Mouse (Mus musculus): ENCODE results near the gene Pus7. TPM values are rescaled to one million over a fixed set of nuclear protein-coding genes. Genes with fewer than 3 reads are reported as not detected.

The Pus7 gene
- total RNA-seq (2017), result 58.8 and 61.9 TPM in 2 replicates

DNA sequence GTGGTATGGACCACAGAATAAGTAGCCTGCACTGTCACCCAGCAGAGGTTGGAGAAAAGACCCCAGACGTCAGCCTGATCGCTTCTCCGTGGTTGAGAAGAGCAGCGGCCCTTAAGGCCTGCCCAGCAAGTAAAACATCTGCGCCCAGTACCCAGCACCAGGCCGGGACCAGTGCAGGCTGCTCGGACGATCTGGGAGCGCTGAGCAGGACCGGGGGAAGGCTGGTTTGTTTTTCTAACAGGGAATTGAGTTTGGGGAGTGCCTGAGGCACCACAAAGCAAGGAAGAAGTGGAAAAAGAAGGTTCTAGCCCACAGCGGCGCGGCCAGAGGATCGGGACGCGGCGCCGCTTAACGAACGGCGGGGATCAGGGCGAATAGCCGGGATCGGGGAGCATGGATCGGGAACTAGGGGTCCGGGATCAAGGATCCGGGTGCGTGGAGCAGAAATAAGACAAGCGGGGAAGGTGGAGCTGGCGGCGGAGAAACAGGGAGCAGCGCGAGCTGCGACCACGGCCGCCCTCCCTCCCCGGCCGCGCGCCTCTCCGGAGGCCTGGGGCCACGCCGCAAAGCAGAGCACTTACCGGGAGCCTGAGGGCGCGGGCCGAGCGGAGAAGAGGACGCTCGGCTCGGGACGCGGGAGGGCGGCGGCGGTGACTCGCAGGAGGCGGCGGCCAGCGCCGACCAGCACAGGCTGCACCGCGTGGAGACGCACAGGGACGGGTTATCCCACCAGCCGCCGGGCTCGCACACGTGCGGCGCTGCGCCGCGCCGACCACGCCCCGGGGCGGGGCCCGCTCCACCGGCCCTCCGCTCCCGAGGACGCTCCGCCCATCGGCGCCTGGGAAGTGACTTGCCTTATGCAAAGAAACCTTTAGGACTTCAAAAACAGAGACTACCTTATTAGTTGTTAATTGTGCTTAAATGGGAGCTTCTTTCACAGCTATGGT, at the start of gene Pus7:
Gene Pus7 (minus strand): TSS at position 781 of the 947 bp plus-strand sequence.
- peak; percentile 59 for ATAC-seq (replicated peaks; ENCODE audit: low read depth, poor library complexity, severe bottlenecking)

DNA sequence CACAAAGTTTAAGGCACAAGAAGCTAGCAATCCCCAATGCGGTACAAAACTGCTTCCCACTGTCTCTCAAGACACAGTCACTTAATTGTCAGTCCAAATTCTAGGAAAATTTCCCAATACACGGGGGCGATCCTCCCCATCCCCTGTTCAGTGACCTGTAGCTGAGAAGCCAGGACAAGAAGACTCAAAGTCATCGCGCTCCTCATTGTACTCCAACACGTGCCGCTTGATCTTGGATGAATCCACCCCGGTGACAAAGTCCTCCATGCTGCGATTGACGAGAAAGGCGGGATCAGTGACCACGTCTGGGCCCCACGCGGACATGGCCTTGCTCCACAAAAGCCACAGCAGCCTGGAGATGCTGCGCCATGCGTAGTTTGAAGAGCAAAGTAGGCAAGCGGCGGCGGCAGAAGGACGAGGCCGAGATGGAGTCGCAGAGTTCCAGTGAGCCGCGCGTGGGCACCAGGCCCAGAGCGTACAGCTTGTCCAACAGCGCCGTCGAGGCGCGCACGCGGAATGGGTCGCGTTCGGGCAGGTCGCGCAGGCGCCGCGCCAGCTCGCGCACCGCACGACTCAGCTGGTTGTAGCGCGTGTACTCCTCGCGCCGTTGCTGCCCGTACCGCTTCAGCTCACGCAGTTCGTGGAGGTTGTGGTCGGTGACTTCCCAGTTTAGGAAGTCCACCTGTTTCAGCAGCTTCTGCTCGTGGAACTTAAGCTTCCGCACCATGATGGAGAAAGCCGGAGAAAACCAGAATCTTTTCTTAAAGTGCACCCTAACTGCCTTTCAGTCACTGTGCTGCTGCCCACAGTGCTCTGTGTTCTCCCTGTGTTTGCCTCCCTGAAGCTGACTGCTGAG, 47.6 kb upstream of the Pus7 start:
- ATAC-seq (replicated peaks; ENCODE audit: low read depth, poor library complexity, severe bottlenecking), result peak; percentile 59

DNA sequence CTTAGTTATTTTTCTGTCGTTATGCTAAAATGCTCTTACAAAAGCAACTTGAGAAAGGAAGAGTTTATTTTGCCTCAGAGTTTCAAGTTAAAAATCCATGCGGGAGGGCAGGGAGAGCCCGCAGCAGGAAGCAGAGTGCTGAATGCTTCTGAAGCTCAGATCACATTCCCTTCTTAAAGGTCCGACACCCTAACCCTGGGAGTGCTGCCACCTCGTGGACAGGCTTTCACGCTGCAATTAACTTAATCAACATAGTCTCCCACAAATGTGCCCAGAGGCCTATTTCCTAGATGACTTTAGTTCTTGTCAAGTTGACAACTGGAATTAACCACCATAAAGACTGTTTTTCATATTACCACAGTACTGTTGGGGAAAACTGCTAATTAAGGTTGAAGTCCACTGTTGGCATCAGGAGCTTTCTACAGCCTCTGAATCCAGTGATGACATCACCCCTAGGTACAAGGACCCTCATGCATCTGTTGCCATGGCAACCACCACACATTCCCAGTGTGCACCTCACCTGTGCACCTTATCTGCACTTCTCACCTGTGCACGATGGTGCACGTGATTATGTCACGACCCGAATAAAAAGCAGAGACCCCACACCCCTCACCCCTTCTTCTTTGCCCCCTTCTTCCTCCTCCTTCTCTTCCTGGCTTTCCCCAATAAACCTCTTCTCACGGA, 43.0 kb upstream of the Pus7 start:
- peak; percentile 94 for ATAC-seq (replicated peaks; ENCODE audit: low read depth, poor library complexity, severe bottlenecking)

DNA sequence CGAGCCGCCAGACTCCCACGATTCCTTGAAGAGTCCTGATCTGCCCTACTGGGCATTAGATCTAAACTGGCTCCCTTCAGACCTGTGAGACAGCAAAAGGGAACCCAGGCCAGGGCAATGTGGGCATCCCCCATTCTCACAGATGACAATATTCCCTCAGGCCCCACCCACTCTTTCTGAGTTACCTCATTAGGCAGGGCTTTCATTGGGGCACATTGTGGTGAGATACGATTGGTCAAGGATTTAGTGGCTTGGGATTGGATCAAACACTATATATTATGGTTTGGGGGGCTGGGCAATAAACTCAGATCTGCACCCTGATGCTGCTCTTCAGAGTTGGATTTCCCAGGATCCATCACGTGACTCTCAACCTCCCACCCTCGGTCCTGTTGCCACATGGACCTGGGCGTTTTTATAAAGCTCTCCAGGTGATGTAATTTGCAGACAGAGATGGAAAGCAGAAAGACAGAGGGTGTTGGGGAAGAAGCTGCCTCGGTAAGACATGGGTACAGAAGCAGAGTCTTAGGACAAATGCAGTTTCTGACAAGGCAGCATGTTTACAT, 40.7 kb upstream of the Pus7 start:
- no peak for ATAC-seq (replicated peaks; ENCODE audit: low read depth, poor library complexity, severe bottlenecking)

DNA sequence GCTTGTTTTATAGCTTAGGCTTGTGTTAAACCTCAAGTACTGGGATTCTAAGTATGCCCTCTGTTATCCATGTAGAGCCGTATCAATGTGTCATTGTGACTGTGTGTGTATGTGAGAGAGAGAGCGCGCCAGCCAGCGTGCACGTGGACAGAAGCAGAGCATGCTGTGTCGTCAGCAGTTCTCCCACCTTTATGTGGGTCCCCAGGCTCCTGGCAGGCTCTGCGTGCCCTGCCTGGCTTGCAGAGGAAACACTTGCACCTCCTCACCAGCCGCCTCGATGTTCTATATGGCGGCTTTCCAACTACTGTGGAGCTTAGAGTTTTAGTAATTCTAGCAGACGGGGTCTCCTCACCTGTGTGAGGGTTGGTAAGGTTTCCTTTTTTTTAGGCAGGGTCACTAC, 38.8 kb upstream of the Pus7 start:
- ATAC-seq (replicated peaks; ENCODE audit: low read depth, poor library complexity, severe bottlenecking), result no peak

DNA sequence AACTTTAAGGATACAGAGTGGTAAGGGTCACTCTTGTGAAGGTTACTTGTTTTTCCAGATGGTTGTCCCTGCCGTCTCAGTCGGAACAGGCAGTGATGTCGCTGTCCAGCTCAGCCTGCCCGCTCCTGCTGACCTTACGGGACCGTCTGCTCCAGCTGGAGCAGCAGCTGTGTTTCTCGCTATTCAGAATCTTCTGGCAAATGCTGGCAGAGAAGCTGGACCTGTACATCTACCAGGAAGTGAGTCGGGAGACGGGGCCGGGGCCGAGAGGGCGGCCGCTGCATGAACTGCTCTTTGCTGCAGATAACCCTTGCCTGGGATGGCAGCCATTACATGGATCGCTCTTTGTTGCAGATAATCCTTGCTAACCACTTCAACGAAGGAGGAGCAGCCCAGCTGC, 33.2 kb upstream of the Pus7 start:
- no peak for ATAC-seq (replicated peaks; ENCODE audit: low read depth, poor library complexity, severe bottlenecking)

DNA sequence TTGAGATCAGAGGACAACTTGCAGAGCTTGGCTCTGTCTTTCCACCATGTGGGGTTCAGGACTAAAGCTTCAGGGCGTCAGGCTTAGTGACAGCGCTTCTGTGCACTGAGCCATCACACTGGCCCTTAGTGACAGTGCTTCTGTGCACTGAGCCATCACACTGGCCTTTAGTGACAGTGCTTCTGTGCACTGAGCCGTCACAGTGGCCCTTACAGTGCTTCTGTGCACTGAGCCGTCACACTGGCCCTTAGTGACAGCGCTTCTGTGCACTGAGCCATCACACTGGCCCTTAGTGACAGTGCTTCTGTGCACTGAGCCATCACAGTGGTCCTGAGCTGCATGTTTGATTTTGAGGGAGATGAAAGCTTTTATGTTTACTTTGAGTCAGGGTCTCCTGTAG, 31.3 kb upstream of the Pus7 start:
- ATAC-seq (replicated peaks; ENCODE audit: low read depth, poor library complexity, severe bottlenecking), result no peak

DNA sequence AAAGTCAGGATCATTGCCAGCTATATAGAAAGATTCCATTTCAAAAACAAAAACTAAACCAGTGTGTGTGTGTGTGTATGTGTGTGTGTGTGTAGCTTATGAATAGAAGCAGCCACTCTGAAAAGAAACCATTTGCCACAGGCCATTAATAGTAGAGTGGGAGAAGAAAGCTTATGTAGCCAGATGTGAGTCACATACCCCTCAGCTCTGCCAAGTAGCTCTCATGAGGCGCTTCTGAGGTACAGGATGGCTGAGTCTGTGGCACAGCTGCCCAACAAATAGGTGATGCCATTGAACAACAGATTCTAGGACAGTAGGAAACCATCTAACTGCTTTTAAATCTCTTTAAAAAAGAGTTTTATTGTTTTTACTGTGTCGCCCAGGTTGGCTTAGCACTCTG, 9.2 kb upstream of the Pus7 start:
- no peak for ATAC-seq (replicated peaks; ENCODE audit: low read depth, poor library complexity, severe bottlenecking)

DNA sequence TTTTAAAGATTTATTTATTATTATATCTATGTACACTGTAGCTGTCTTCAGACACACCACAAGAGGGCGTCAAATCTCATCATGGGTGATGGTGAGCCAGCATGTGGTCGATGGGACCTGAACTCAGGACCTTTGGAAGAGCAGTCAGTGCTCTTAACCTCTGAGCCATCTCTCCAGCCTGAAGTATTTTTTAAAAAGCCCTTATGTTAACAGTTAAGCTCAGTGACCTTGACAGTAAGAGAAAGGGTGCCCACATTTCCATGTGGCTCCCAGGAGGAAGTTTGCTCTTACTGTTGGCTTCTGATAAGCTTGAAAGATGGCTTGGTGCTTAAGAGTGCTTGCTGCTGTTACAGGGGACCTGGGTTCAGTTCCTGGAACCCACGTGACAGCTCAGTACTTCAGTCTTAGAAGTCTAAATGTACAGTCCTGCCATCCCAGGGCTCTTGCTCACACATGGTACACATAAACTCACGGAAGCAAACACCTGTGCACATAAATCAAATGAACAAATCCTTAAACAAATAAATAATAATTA, 5.6 kb upstream of the Pus7 start:
- ATAC-seq (replicated peaks; ENCODE audit: low read depth, poor library complexity, severe bottlenecking), result no peak

DNA sequence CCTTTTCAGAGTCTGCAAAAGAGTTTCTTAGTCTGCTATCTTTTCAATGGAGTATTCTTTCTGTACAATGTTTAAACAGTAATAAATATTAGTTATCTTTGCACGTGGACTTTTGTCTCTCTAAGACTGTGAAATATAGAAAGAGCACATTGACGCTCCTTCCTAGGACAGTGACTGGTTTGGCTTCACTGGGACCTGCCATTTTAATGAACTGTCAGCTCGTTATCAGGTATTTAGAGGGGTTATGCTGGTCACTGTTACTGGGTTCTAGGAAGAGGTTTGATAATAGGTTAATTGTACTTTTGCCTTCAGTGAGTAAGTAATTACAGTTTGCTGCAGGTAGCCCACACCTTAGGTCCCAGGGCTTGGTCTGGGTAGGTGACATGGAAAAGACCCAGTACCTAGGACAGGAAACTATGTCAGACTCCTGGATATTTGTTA, 4.9 kb upstream of the Pus7 start:
- no peak for ATAC-seq (replicated peaks; ENCODE audit: low read depth, poor library complexity, severe bottlenecking)

DNA sequence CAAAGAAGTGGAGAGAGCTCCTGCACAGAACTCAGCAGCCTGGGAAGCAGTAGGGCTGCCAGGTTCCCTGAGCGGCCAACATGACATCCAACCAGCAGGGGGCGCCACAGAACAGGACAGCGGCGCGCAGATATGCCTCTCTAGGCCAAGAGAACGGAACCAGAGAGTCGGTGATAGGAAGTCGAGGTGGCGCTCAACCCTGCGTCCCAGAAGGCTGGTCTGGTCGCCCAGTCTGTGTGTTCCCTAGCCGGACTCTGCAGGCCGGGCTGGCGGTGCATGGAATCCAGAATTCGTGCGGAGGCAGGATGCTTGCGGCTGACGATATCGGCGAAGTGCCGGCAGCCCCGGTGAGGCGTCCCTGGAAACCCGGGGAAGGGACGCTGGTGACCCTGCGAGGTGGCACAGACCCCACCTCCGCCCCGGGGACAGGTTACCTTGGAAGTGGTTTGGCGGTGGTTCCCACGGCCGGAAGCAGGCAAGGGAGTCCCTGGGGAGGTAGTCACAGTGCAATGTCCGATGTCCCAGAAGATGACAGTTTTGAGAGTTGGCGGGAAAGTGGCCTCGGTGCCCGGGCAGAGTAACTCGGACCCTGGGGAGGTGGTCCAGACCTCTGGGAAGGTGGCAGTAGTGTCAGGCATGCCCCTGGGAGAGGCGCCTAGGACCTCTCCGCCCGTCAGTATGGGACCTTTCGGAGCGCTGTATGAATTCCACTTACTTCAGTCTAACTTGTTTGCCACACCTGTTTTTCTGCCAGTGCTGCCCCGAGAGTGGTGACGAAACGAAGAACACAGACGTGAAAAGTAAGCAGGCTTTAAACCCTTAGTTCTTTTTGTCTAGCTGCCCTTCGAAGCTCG, 4.3 kb upstream of the Pus7 start, which contains the start of gene Rint1:
Gene Rint1 (plus strand): TSS at position 176 of the 854 bp plus-strand sequence.
- peak; percentile 86 for ATAC-seq (replicated peaks; ENCODE audit: low read depth, poor library complexity, severe bottlenecking)

DNA sequence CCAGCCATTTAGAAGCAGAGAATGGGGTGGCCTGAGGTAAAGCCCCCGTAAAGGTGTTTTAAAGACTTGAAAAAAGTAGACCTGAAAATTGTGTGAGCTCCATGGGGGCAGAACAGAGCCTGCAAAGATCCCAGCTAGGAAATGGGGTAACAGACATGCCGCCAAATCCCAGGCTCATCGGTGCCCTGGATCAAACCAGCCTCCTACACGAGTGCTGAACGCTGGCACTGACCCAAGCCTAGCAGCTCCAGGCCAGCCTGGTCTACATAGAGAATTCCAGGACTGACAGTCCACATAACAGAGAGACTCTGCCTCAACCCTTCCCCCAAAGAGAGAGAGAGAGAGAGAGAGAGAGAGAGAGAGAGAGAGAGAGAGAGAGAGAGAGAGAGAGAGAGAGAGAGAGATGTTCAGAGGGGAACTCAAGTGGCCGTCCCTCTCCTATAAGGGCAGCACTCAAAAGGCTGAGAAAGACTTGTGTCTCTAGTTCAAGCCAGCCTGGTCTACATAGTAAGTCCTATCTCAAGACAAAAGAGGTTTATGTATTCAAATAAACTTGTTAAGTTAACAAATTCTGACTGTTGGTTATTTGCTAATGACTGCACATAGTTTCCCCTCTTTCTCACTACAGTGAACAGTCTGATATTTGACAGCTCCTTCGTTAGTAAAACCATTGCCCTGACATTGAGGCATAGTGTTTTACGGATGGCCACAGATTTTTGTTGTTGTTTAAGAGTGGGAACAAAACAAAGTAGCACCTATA, 1.3 kb downstream of the Pus7 start:
- ATAC-seq (replicated peaks; ENCODE audit: low read depth, poor library complexity, severe bottlenecking), result no peak

DNA sequence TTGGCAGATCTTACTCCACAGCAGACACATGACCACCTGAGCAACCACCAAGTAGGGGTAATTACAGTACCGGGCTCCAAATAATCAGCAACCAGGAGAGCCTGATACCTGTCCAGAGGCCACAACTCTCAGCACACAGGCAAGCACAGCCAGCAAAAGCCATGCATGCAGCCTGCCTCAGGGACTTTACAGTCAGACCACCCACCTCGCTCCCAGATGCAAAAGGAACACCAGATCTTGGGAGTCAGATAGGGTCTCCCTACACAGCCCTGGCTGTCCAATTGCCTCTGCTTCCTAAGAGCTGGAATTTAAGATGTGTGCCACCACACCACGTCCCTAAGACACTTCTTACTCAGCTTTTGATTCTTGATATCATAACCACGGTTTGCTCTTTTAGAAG, 2.3 kb downstream of the Pus7 start:
- ATAC-seq (replicated peaks; ENCODE audit: low read depth, poor library complexity, severe bottlenecking), result no peak

DNA sequence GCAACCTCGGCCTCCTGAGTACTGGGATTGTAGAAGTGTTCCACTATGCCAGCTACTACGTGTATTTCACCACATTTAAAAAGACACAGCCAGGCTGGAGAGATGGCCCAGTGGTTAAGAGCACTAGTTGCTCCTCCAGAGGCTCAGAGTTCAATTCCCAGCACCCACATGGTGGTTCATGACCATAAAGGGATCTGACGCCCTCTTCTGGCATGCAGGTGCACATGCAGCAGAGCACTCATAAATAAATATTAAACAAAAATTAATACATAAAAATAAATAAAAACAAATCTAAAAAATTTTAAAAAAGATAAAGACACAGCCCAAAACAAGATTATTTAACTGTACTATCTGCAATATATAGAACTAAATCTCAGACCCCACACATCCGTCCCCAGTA, 3.0 kb downstream of the Pus7 start:
- no peak for ATAC-seq (replicated peaks; ENCODE audit: low read depth, poor library complexity, severe bottlenecking)

DNA sequence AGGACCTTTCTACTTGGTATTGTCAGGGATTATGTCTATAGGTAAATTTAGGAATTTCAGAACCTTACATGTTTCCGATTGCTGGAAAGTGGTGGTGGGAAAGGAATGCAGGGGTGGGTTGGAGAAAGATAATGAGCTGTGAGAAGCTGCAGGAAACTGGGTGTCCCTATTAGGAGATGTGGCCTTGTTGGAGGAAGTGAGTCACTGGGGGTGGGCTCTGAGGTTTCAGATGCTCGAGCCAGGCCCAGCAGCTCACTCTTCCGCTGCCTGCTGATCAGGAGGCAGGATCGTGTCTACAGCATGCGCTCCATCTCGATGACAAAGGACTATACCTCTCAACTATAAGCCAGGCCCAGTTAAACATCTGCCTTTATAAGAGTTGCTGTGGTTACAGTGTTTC, 9.3 kb downstream of the Pus7 start:
- ATAC-seq (replicated peaks; ENCODE audit: low read depth, poor library complexity, severe bottlenecking), result no peak

DNA sequence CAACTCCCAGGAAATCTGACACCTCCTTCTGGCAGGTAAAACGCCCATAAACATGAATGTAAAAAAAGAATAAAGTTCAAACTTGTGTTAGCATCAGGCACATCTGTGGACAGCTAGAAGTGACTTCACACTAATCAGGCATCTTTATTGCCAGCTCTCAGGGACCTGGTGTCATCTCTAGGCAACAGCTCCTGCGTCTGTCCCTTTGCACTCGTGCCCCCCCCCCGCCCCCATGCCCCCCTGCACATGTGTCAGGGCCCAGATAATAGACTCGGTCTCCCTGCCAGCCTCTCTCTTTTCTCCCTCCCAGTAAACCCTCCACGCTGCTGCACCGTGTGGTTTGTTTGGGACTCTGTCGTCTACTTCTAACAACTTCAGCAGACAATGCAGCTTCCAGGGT, 12.4 kb downstream of the Pus7 start:
- ATAC-seq (replicated peaks; ENCODE audit: low read depth, poor library complexity, severe bottlenecking), result peak; percentile 36; the same call in 1 of the 2 replicates

DNA sequence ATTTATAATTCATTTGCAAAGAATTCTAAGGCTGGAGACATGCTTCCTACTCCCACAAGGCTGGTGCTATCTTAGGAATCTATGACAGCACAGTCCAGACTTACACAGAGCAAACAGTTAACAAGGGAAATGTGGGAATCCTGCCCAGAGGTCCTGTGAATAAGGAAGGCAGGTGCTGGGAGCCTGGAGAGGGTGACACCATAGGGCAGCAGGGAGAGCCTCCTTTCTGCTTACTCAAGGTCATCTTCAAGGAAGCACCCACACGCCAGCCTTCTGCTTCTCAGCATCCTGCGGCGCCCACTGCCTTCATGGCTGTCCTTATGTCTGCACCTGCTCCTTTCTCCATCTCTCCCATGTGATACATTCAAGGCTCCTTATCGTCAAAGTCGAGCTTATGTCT, 19.0 kb downstream of the Pus7 start:
- ATAC-seq (replicated peaks; ENCODE audit: low read depth, poor library complexity, severe bottlenecking), result no peak

DNA sequence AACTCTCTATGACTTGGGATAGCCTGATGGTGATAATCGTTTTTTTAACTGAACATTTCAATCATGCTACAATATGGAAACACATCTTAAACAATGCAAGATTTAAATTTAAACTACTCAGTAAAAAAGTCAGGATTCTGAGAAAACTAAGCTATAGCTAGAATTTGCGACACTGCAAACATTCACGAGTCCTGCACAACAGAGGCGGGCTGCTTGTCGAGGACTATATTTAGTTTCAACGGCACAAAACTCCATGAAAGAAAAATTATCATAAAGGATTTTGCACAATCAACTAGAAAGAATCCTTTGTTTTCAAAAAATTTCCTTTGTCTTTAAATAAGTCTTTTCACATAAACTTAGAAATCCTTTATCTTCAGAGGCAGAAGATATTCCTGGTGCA, 21.0 kb downstream of the Pus7 start:
- no peak for ATAC-seq (replicated peaks; ENCODE audit: low read depth, poor library complexity, severe bottlenecking)

Data from common myeloid progenitor, adult 5-6 weeks (primary cell).